Mouse (Mus musculus) kidney, adult 2 months (tissue): ENCODE measurements around the gene Stx8. TPM values are rescaled to one million over a fixed set of nuclear protein-coding genes. Genes with fewer than 3 reads are reported as not detected.

Source experiments
- DNase-seq: peaks from one replicate; pipeline ENCODE4 v3.0.0; 2021
- H3K27ac ChIP-seq: fragments of 200-500 bp; 2 replicates; pipeline ENCODE4 v1.5.1; 2012; ENCODE audit warnings: low read depth, low read length, control low read depth, inconsistent platforms; ENCODE audit not compliant: insufficient read depth
- H3K27me3 ChIP-seq: fragments of 200-500 bp; replicated peaks from 2 replicates; pipeline ENCODE4 v1.6.1; 2012; ENCODE audit warnings: mild to moderate bottlenecking, moderate library complexity, low read length, inconsistent platforms; ENCODE audit not compliant: control insufficient read depth, insufficient read depth
- H3K36me3 ChIP-seq: fragments of 200-500 bp; 2 replicates; pipeline ENCODE4 v1.6.1; 2012; ENCODE audit warnings: mild to moderate bottlenecking, moderate library complexity, low read length, inconsistent platforms; ENCODE audit not compliant: control insufficient read depth, insufficient read depth
- H3K4me1 ChIP-seq: fragments of 200-500 bp; 2 replicates; pipeline ENCODE4 v1.6.1; 2011; ENCODE audit warnings: low read length; ENCODE audit not compliant: control insufficient read depth, insufficient read depth
- H3K4me3 ChIP-seq: fragments of 200-500 bp; 2 replicates; pipeline ENCODE4 v1.5.1; 2011; ENCODE audit warnings: mild to moderate bottlenecking, low read depth, low read length, control low read depth; ENCODE audit not compliant: insufficient read depth
- CTCF ChIP-seq: fragments of 200-500 bp; conservative IDR thresholded peaks from 2 replicates; pipeline ENCODE4 v1.5.1; 2011; ENCODE audit warnings: low read depth, mild to moderate bottlenecking, control low read depth, low read length, moderate library complexity, mixed read lengths; ENCODE audit not compliant: insufficient read depth, insufficient read length
- POLR2A ChIP-seq: fragments of 200-500 bp; IDR thresholded peaks from one replicate; pipeline ENCODE4 v1.6.1; 2011; ENCODE audit warnings: low read depth, low read length, control low read depth
- WGBS: fragments of 180-500 bp; shearing (Covaris S2); methylation state at CpG from one replicate; pipeline ENCODE4 v1.1.7; 2018; 5-methylcytosine and 5-hydroxymethylcytosine counted together
- polyA plus RNA-seq: library from polyadenylated mRNA; depleted of rRNA; stranded (reverse); fragments of >200 nt; gene quantifications from 2 replicates; pipeline ENCODE4 v1.2.3, GENCODE M21; 2012

Stx8 gene
- polyA plus RNA-seq, 1 experiment: 10.7 TPM

GRCm38 (mm10) chr11:68101598-68101997, 135.6 kb downstream of the Stx8 start:
- no peaks in the 10 kb centered on the region for H3K36me3 ChIP-seq
- no peak overlapping the region for H3K4me3 ChIP-seq
- H3K4me1 ChIP-seq: no peaks in the 10 kb centered on the region
- WGBS: 89% methylated on average over 1 of the region's 1 CpGs
- no peak for DNase-seq
- H3K27ac ChIP-seq: no peak overlapping the region
- TF ChIP-seq POLR2A: no peak
- no peak for TF ChIP-seq CTCF
- H3K27me3 ChIP-seq: no peaks in the 10 kb centered on the region

DNA sequence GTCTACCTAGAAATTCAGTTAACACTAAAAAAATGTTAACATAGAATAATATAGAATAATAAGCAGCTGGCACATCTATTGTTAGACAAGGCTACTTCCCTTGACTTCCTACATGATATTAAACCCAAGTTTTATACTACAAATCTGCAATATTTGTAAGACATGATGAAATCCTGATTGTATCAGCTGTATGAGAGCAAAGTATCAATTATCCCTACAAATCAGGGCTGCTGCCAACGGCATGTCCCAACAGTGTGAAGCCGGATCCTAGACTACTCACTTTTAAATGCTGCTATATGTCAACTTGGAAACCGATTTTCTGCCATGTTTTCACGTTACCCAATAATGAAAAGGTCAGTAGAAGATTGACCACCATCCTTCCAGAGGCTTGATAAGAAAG, 137.5 kb downstream of the Stx8 start:
- no peak for DNase-seq
- Histone ChIP-seq H3K4me1 (no peaks in the 10 kb centered on the region), H3K36me3 (no peaks in the 10 kb centered on the region), H3K27me3 (no peaks in the 10 kb centered on the region), H3K4me3 (no peak overlapping the region), H3K27ac (no peak overlapping the region)
- TF ChIP-seq POLR2A (no peak), CTCF (no peak)
- WGBS: 91% methylated on average over 4 of the region's 4 CpGs

DNA sequence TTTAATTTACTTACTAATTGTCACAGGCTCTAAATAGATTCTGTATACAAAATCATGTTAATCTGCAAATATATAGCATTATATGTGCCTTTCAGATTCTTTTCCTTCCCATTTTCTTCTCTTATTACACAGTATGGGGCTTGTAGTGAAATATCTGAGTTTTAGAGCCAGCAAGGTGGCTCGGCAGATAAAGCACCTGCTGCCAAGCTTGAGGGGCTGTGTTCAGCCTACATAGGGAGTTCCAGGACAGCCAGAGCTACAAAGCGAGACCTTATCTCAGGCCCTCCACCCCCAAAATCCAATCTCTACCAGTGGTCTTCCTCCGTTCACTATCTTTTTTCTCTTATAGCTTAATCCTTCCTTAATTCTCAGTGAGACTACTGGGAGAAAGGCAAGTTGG, 140.1 kb downstream of the Stx8 start:
- Histone ChIP-seq H3K36me3 (no peaks in the 10 kb centered on the region), H3K4me1 (no peaks in the 10 kb centered on the region), H3K4me3 (no peak overlapping the region), H3K27ac (no peak overlapping the region), H3K27me3 (no peaks in the 10 kb centered on the region)
- 90% methylated on average over 3 of the region's 3 CpGs for WGBS
- TF ChIP-seq POLR2A: no peak
- TF ChIP-seq CTCF: no peak
- DNase-seq: no peak

DNA sequence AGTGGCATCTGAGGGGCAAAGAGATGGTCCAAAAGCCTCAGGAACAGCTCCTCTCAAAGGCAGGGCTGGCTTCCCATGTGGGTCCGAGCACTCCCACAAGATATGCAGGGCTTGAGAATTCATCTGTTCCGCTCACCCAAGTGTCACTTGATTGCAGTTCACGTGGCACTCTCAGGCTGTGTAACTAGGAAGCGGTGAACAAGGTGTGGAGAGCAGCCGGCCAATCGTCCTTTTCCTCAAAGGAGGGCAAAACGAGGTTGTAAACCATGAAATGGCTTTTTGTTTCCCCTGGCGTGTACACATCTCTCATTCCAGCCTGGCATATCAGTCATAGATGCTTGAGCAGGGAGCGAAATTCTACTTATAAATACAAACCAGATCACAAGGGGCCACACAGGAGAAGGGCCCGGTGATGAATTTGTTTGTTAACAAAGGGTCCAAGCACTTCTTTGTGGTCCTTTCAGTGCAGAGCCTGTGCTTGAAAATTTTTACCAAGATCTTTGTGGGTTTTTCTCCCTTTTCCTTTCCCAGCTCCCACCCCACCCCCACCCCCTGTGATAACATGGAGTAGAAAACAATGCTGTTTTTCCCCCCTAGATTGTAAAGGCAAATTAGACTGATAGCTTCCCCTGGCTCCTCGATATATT, 147.6 kb downstream of the Stx8 start:
- H3K4me3 ChIP-seq: no peak overlapping the region
- no peak for DNase-seq
- TF ChIP-seq POLR2A (no peak), CTCF (no peak)
- H3K36me3 ChIP-seq: no peaks in the 10 kb centered on the region
- WGBS: 63% methylated on average over 11 of the region's 11 CpGs
- H3K4me1 ChIP-seq: no peaks in the 10 kb centered on the region
- H3K27ac ChIP-seq: no peak overlapping the region
- no peaks in the 10 kb centered on the region for H3K27me3 ChIP-seq

DNA sequence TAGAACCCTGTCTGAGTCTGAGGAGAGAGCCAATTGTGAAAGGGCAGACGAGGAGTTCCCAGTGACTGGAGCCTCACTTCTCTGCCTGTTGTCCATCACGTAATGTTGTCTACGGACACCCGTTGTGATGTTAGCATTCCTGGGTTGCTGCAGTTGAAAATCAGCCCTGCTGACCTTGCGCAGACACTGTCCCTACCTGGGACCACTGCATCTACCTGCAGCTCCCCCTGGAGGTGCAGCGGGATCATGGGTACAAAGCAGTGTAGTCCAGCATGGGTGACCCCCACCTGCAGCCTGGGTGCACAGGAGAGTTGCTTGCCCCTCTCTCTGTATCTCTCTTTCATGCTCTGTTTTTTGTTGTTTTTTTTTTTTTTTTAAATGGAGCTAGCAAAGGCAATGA, 148.2 kb downstream of the Stx8 start:
- H3K4me3 ChIP-seq: no peak overlapping the region
- H3K36me3 ChIP-seq: no peaks in the 10 kb centered on the region
- H3K4me1 ChIP-seq: no peaks in the 10 kb centered on the region
- no peak for DNase-seq
- no peak overlapping the region for H3K27ac ChIP-seq
- 66% methylated on average over 6 of the region's 6 CpGs for WGBS
- H3K27me3 ChIP-seq: no peaks in the 10 kb centered on the region
- TF ChIP-seq POLR2A: no peak
- TF ChIP-seq CTCF: peak; percentile 32; the same call in 1 of the 2 replicates

GRCm38 (mm10) chr11:68116157-68116556, 150.2 kb downstream of the Stx8 start:
- no peaks in the 10 kb centered on the region for H3K36me3 ChIP-seq
- H3K4me1 ChIP-seq: no peaks in the 10 kb centered on the region
- DNase-seq: no peak
- TF ChIP-seq CTCF: no peak
- no peak for TF ChIP-seq POLR2A
- no peaks in the 10 kb centered on the region for H3K27me3 ChIP-seq
- H3K27ac ChIP-seq: no peak overlapping the region
- WGBS: 78% methylated on average over 4 of the region's 4 CpGs
- no peak overlapping the region for H3K4me3 ChIP-seq

DNA sequence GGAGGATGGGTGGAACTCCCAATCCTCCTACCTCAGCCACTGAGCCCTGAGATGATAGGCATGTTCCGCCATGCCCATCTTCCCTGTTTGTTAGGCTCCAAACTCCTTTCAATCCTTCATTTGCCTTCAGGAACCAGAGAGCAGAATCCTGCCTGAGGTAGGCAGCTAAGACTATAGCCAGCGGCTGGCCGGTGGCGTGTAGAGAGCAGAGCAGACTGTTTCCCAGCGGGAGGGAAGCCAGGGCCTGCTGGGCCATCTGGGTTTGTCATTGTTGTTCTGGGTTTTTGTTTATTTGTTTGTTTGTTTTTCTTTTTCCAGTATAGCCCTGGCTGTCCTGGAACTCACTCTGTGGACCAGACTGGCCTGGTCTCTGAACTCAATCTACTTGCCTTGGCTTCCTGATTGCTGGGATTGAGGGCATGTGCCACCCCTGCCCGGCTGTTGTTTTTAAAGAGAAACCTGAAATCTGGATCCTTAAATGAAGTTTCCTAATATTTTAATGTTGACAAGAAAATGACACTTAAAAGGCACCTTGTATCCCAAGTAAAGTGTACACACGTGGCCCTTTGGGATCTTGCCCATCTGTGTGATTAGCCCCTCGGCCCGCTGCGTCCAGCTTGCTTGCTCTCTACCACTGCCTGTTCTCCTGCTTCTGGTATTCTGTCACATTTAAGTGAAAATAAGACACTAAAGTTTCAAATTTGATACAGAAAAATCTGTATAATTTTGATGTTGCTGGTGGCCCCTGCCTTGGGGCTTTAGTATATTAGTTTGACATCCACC, 152.1 kb downstream of the Stx8 start:
- whole genome bisulfite sequencing: 99% methylated on average over 10 of the region's 10 CpGs
- Histone ChIP-seq H3K4me3 (no peak overlapping the region), H3K27ac (no peak overlapping the region), H3K27me3 (no peaks in the 10 kb centered on the region), H3K4me1 (no peaks in the 10 kb centered on the region), H3K36me3 (no peaks in the 10 kb centered on the region)
- TF ChIP-seq CTCF: no peak
- no peak for TF ChIP-seq POLR2A
- DNase-seq: no peak
